Mouse (Mus musculus) embryonic facial prominence, embryonic 11.5 days (tissue): ENCODE data around the gene Tollip. TPM values are rescaled to one million over a fixed set of nuclear protein-coding genes. Genes with fewer than 3 reads are reported as not detected.

Source experiments
- ATAC-seq: fragments of 200-750 bp; cut with Nextera tagmentation; replicated peaks from 2 replicates; pipeline ENCODE4 v1.8.0; 2017; ENCODE audit warnings: low read depth; ENCODE audit not compliant: insufficient number of reproducible peaks, low FRiP score, low TSS enrichment
- DNase-seq: peaks from one replicate; pipeline ENCODE4 v3.0.0-alpha.2; 2015; ENCODE audit warnings: low spot score
- H3K27ac ChIP-seq: fragments of 300-500 bp; sonication (generic); replicated peaks from 2 replicates; pipeline ENCODE4 v1.5.1; 2014; ENCODE audit warnings: mild to moderate bottlenecking, low read depth, low read length, control low read depth
- H3K27me3 ChIP-seq: fragments of 300-500 bp; sonication (generic); 2 replicates; pipeline ENCODE4 v1.6.1; 2014; ENCODE audit warnings: mild to moderate bottlenecking, low read length, moderate library complexity, mixed read lengths; ENCODE audit not compliant: control insufficient read depth, insufficient read depth
- H3K36me3 ChIP-seq: fragments of 300-500 bp; sonication (generic); replicated peaks from 2 replicates; pipeline ENCODE4 v1.6.1; 2014; ENCODE audit warnings: low read depth, mild to moderate bottlenecking, low read length, moderate library complexity, mixed read lengths; ENCODE audit not compliant: control insufficient read depth, insufficient read depth
- H3K4me1 ChIP-seq: fragments of 300-500 bp; sonication (generic); 2 replicates; pipeline ENCODE4 v1.6.1; 2014; ENCODE audit warnings: low read length, mixed read lengths; ENCODE audit not compliant: control insufficient read depth, insufficient read depth
- H3K4me2 ChIP-seq: fragments of 300-500 bp; sonication (generic); 2 replicates; pipeline ENCODE4 v1.6.1; 2014; ENCODE audit warnings: low read depth, mild to moderate bottlenecking, control low read depth, low read length, moderate library complexity
- H3K4me3 ChIP-seq: fragments of 300-500 bp; sonication (generic); 2 replicates; pipeline ENCODE4 v1.5.1; 2014; ENCODE audit warnings: low read depth, low read length, control low read depth
- H3K9ac ChIP-seq: fragments of 300-500 bp; sonication (generic); replicated peaks from 2 replicates; pipeline ENCODE4 v1.6.1; 2014; ENCODE audit warnings: mild to moderate bottlenecking, control low read depth, low read length
- H3K9me3 ChIP-seq: fragments of 300-500 bp; sonication (generic); replicated peaks from 2 replicates; pipeline ENCODE4 v1.6.1; 2016; ENCODE audit warnings: mild to moderate bottlenecking, low read length, inconsistent platforms, mixed read lengths; ENCODE audit not compliant: control insufficient read depth
- WGBS: fragments of 180-500 bp; shearing (Covaris S2); extraction: QIAGEN DNeasy Blood & Tissue Kit; methylation state at CpG from one replicate; pipeline ENCODE4 v1.1.7; 2014; 5-methylcytosine and 5-hydroxymethylcytosine counted together
- polyA plus RNA-seq: library from polyadenylated mRNA; unstranded; fragments of >200 nt; fragmentation: Nextera tagmentation; extraction: Ambion mirVana; gene quantifications from 2 replicates; pipeline ENCODE4 v1.2.1, GENCODE M21; 2014

Tollip gene
- polyA plus RNA-seq, 1 experiment from 2014 or later = 39.3 TPM

DNA sequence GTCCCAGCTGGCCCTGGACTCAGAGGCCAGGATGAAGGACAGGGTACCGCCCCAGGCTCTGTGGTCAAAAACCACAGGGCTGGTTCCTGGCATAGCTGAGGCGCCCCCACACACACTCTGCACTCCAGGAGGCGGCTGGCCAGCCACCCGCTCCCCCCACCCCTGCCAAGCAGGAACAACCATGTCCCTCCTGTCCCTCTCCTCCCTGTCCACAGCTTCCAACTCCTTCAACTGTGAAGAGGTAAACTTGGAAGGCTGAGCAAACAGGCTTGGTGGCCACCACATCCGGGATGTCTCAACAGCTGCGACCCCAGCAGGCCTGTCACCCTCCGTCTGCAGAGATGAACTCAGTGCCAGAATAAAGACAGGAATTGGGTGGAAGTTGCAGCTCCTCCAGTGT lies 82.4 kb downstream of the Tollip start:
- no peaks in the 10 kb centered on the region for H3K27me3 ChIP-seq
- no peaks in the 10 kb centered on the region for H3K9me3 ChIP-seq
- H3K4me1 ChIP-seq = no peaks in the 10 kb centered on the region
- H3K36me3 ChIP-seq = no peaks in the 10 kb centered on the region
- H3K9ac ChIP-seq = no peak overlapping the region
- H3K4me2 ChIP-seq = no peak overlapping the region
- 73% methylated on average over 7 of the region's 7 CpGs for WGBS
- H3K27ac ChIP-seq = no peak overlapping the region
- no peak overlapping the region for H3K4me3 ChIP-seq
- DNase-seq = no peak
- ATAC-seq = no peak

Other genes starting within 250 kb of the Tollip start
- 0.28 TPM in 1 of 2 replicates, not detected in the other for gene Muc2, start 228.2 kb downstream of the Tollip start, polyA plus RNA-seq
- not detected in 2 replicates for gene Muc5ac, start 129.5 kb downstream of the Tollip start, polyA plus RNA-seq
- gene Muc5b, start 79.4 kb downstream of the Tollip start, polyA plus RNA-seq = not detected in 2 replicates
- 2.4 and 2.8 TPM in 2 replicates for gene Brsk2, start 31.2 kb upstream of the Tollip start, polyA plus RNA-seq
- gene Mob2, start 142.6 kb upstream of the Tollip start, polyA plus RNA-seq = 60.2 and 62.9 TPM in 2 replicates
- gene Dusp8, start 177.3 kb upstream of the Tollip start, polyA plus RNA-seq = 3.6 and 4.2 TPM in 2 replicates
- gene Gm45618, start 202.2 kb upstream of the Tollip start, polyA plus RNA-seq = not detected in 2 replicates
- not detected in 2 replicates for gene Gm39115, start 217.5 kb upstream of the Tollip start, polyA plus RNA-seq
- not detected in 2 replicates for gene Gm45337, start 226.1 kb upstream of the Tollip start, polyA plus RNA-seq
- gene Gm29735, start 238.6 kb upstream of the Tollip start, polyA plus RNA-seq = not detected in 2 replicates
- gene Gm4553, start 247.2 kb upstream of the Tollip start, polyA plus RNA-seq = not detected in 2 replicates